Mouse (Mus musculus) bone marrow, adult 2 months (tissue): ENCODE data around the gene L3mbtl4.

ENCODE experiments used
- CTCF ChIP-seq: fragments of 200-500 bp; IDR thresholded peaks from 2 replicates; pipeline ENCODE4 v1.5.1; 2011; ENCODE audit warnings: low read length, control low read depth; ENCODE audit not compliant: control insufficient read depth, insufficient read depth
- POLR2A ChIP-seq: fragments of 200-500 bp; IDR thresholded peaks from 2 replicates; pipeline ENCODE4 v1.6.1; 2011; ENCODE audit warnings: low read depth, mild to moderate bottlenecking, control low read depth, low read length, borderline replicate concordance; ENCODE audit not compliant: control insufficient read depth

- TF ChIP-seq POLR2A: no peak
- TF ChIP-seq CTCF: no peak
These were observed 437.8 kb downstream of the L3mbtl4 start for GRCm38 (mm10) chr17:68711350-68711749.
